Mouse (Mus musculus) heart, adult 18-20 months (tissue): ENCODE results near the gene Nuak1. TPM values are rescaled to one million over a fixed set of nuclear protein-coding genes. Genes with fewer than 3 reads are reported as not detected.
"Not testable (repeated sequence)": the region's sequence is repeated elsewhere in the genome, so short reads cannot be mapped to it uniquely, and the experiment has no call there.

Experiments used
- DNase-seq, 2 experiments: peaks; one replicate each; pipeline ENCODE4 v3.0.0; 2021 to 2022; ENCODE audit warnings: mixed read lengths in 1 of 2
- long read RNA-seq, 2 experiments: library from polyadenylated mRNA; stranded (forward); transcript quantifications; one replicate each; pipeline ENCODE4 v2.0.0; 2021
- total RNA-seq, 2 experiments: library from RNA; stranded (reverse); gene quantifications; 2 replicates each; pipeline ENCODE4 v1.2.3; 2021

Nuak1 gene
- 10 to 100 TPM; 27.9 to 32.2 TPM for total RNA-seq
- long read RNA-seq, experiment 1, partial matches to known transcripts = 0 of 40 reads
- long read RNA-seq, experiment 1, other reads (novel, unspliced or antisense) = 40 of 40 reads
- long read RNA-seq, experiment 2, partial matches to known transcripts = 0 of 32 reads
- long read RNA-seq, experiment 2, other reads (novel, unspliced or antisense) = 32 of 32 reads

- peak; percentile 93 to 94 for DNase-seq
These were observed at the start of gene Nuak1 for GRCm38 (mm10) chr10:84440541-84441433. Nuak1 (minus strand) TSS chr10:84440597.

- no peak for DNase-seq
These were observed 49.7 kb upstream of the Nuak1 start for GRCm38 (mm10) chr10:84490115-84490514.

GRCm38 (mm10) chr10:84488315-84488714, 47.9 kb upstream of the Nuak1 start:
- DNase-seq = peak; percentile 43 to 64

GRCm38 (mm10) chr10:84484661-84485060, 44.3 kb upstream of the Nuak1 start:
- DNase-seq = no peak

- no peak for DNase-seq
These were observed 43.2 kb upstream of the Nuak1 start for GRCm38 (mm10) chr10:84483553-84483952.

GRCm38 (mm10) chr10:84483069-84483468, 42.7 kb upstream of the Nuak1 start:
- no peak for DNase-seq

GRCm38 (mm10) chr10:84482418-84482817, 42.0 kb upstream of the Nuak1 start:
- not testable (repeated sequence) for DNase-seq

- no peak for DNase-seq
These were observed 40.9 kb upstream of the Nuak1 start for GRCm38 (mm10) chr10:84481327-84481671.

GRCm38 (mm10) chr10:84480667-84481326, 40.4 kb upstream of the Nuak1 start:
- DNase-seq = peak; percentile 64 to 77

- no peak for DNase-seq
These were observed 39.7 kb upstream of the Nuak1 start for GRCm38 (mm10) chr10:84480146-84480545.

GRCm38 (mm10) chr10:84477613-84478076, 37.2 kb upstream of the Nuak1 start:
- no peak for DNase-seq

GRCm38 (mm10) chr10:84477045-84477612, 36.7 kb upstream of the Nuak1 start:
- no peak for DNase-seq

GRCm38 (mm10) chr10:84467555-84468164, 27.3 kb upstream of the Nuak1 start:
- no peak for DNase-seq

- no peak for DNase-seq
These were observed 25.1 kb upstream of the Nuak1 start for GRCm38 (mm10) chr10:84465511-84465910.

- DNase-seq = no peak
These were observed 20.2 kb upstream of the Nuak1 start for GRCm38 (mm10) chr10:84460420-84461101.

GRCm38 (mm10) chr10:84458094-84458493, 17.7 kb upstream of the Nuak1 start:
- no peak for DNase-seq

GRCm38 (mm10) chr10:84457539-84457938, 17.1 kb upstream of the Nuak1 start:
- DNase-seq = no peak

- no peak for DNase-seq
These were observed 16.4 kb upstream of the Nuak1 start for GRCm38 (mm10) chr10:84456632-84457320.

GRCm38 (mm10) chr10:84451883-84452282, 11.5 kb upstream of the Nuak1 start:
- DNase-seq = no peak

GRCm38 (mm10) chr10:84450654-84451053, 10.3 kb upstream of the Nuak1 start:
- peak; percentile 76 to 95 for DNase-seq

GRCm38 (mm10) chr10:84449733-84450132, 9.3 kb upstream of the Nuak1 start:
- no peak for DNase-seq
